Mouse (Mus musculus) right cerebral cortex, postnatal 36 days (tissue): ENCODE data around the gene Nptxr.

Experiments used
- DNase-seq, 2 experiments: peaks; one replicate each; pipeline ENCODE4 v3.0.0; 2022; ENCODE audit warnings: low spot score in 2 of 2, mixed read lengths in 1 of 2

Gene Nptxr

DNA sequence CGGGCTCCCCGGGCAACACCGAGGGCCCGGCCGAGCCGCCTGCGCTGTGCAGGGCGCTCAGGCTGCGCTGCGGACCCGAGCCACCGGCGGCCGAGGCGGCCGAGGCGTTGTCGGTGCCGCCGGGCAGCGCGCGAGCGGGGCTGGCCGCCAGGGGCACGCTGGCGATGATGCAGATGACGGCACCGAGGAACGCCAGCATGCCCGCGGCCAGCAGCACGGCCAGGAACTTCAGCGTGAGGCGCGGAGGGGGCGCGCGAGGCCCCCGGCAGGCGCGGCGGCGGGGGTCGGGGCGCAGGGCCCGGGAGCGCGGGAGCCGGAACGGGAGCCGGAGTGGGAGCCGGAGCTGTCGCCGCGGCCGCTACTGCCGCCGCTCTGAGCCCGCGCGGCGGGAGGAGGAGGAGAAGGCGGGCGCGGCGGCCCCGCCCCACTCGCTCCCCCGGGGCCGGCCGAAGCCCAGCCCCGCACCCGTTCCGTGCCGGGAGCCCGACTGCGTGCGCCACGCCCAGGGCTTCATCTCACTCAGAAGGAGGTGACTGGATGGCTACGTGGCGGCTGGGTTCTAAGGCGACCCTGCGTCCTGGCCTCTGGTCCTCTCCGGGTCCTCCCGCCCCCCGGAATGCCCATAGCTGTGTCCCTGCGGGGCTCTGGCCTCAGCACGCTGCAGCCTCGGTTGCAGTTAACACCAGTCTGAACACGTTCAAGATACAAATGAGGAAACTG lies at the start of gene Nptxr:
Nptxr (minus strand) TSS at position 415 of the 720 bp plus-strand sequence.
- peak; percentile 70 to 72 for DNase-seq

DNA sequence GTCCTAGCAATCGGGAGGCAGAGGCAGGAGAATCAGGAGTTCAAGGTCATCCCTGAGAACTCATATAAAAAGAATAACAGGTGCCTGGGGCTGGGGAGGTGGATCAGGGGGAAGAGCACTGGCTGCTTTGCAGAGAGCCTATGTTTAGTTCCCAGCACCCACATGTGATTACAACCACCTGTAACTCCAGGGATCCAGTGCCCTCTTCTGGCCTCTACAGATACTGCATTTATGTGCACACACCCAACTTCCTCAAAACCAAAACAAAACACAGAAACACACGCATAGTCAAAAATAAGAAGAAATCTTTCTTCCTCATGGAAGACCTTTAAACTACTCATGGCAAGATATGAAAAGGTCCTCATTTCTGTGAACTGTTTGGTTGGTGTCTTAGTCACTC lies 45.6 kb upstream of the Nptxr start:
- DNase-seq, result no peak

DNA sequence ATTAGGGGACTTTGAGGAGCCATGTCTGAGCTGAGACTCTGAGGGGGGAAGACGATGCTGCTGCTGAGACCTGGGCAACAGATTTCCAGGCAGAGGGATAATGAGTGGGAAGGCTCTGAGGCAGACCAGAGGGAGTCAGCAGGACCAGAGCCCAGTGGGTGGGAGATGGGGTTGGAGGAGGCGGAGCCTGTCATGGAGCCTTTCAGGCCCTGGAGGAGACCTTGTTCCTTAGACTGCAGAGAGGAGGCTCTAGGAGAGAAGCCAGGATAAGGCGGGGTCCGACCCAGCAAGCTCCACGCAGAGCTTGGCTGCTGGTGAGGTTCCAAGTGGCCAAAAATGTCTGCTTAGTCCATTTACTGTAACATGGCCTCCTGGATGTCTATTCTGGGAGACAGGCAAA lies 42.5 kb upstream of the Nptxr start:
- DNase-seq, result peak in 1 of 2 experiments; percentile 12

DNA sequence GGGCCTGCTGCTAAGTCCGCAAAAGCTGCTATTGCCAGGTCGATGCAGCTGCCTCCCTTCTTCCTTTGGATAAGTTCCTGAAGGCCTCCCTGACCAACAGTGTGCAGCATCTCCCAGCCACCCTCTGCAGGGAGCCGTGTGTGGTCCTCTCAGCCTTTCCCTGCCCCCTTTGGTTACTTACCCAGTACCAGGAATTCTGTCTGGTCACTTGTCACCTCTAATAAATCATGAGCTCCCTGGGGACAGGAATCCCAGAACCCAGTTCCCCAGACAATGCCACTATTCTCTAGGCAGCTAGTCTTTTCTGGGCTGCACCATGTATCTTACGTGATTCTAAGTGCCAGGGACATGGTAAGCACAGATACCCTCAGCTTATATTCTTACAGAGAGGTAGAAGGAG lies 41.4 kb upstream of the Nptxr start:
- DNase-seq, result no peak

DNA sequence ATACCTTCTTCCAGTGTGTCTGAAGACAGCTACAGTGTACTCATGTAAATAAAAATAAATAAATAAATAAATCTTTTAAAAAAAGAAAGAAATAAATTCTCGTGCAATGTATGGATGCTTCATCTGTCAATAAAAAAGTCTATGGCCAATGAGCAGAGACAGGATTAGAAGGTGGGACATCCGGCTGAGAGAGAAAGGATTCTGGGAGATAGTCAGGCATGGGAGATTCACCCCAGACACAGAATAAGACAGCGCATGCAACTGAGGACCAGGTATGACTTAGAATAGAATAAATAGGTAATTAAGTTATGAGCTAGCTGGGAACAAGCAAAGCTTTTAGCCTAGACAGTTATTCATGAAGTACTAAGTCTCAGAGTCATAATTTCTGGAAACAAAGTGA lies 38.4 kb upstream of the Nptxr start:
- DNase-seq, result no peak

DNA sequence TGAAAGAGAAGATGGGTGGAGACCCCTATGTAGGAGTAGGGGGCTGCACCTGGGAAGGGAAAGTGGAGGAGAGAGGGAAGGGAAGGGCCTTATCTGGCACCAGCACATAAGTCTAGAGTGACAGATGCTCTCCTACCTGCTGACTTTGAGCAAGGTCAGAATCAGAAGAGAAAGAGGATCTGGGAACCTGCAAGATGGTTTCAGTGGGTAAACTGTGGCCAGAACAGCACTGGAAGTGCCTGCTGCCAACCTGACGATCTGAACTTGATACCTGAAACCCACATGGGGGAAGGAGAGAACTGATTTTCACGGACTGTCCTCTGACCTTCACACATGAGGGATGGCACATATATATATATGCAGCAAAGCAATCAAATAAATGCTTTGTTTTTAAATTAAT lies 35.7 kb upstream of the Nptxr start:
- DNase-seq, result no peak

DNA sequence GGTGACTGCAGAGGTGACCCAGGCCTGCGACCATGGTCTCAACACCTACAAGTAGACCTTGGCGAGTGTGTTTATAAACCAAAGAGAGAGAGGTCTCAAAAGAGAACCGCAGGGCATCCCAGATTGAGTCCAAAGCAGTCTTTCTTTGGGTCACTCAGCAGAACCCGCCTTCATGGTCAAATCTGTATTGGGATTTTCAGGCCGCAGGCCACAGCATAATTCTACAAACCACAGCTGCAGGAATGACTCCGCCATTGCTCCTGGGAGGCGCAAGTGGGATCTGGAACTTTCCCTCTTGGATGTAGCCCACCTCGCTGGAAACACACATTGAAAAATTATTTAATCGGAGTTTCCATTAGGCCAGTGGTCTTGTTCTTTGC lies 30.3 kb upstream of the Nptxr start:
- no peak for DNase-seq

DNA sequence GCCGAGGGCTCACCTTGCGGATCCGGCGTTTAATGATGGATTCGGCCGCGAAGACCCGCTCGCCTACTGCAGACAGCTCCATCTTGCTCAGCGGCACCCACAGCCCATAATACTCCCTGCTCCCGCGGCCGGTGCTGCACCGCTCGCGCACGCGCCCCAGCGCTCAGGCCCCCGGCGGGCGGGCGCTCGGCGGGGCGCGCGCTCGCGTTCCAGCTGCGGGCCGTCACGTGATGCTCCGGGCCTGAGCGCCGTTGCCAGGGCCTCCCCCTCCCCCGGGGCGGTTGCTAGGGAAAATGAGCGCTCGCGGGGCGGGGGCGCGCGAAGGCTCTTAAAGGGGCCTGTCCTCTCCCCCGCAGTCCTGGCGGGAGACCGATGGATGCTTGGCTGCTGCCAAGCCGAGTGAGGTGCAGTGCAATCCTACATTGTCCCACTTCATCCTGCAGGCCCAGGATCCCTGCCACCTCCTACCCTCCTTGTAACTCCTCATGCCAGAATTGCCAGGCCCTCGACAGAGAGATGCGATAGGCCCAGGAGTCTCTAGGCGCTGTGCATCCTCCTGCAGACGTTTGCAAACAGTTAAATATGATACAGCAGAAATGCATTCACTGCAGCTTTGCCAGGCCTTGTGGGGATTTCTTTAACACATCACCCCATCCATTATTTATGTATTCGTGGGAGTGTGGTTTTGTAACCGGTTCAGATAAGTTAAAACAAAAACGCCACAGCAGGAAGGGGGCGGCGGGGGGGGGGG lies 29.7 kb upstream of the Nptxr start, which contains the start of the genes Npcd and Cbx6:
Npcd (minus strand) TSS at position 108 of the 751 bp plus-strand sequence.
Cbx6 (minus strand) TSS at position 559 of the 751 bp plus-strand sequence.
- peak; percentile 96 to 98 for DNase-seq

DNA sequence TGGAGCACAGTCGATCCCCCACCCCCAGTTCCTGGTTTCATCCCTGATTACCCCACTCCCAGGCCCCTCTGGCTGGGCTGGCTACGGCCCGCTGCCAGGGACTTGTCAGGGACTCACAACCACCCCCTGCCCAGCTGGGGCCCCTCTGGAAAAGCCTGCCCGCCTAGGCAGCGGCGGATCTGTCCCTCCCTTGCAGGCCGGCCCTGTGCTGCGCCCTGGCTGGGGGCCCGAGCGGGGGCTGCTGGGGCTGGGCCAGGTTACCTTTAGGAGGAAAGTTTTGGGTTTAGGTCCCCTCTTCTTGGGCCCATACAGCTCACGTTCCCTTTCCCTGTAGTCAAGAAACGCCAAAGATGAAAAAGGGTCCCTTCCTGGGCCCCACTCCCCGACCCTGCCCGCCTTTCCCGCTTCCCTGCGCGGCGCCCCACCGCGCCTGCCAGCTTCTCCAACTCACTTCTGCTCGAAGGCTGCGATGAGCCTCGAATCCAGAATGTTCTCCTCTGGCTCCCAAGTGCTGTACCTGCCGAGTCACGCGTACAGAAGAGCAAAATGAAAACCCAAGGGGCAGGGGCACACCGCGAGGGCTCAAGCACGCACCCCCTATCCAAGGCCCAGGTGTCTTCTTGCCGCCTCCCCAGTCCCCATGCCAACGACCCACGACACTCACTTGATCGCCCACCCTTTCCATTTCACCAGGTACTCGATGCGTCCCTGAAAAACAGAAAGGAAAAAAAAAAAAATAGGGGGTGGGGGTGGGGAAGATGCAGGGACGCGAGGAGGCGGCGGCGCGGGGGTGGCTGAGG lies 28.9 kb upstream of the Nptxr start:
- DNase-seq, result no peak

DNA sequence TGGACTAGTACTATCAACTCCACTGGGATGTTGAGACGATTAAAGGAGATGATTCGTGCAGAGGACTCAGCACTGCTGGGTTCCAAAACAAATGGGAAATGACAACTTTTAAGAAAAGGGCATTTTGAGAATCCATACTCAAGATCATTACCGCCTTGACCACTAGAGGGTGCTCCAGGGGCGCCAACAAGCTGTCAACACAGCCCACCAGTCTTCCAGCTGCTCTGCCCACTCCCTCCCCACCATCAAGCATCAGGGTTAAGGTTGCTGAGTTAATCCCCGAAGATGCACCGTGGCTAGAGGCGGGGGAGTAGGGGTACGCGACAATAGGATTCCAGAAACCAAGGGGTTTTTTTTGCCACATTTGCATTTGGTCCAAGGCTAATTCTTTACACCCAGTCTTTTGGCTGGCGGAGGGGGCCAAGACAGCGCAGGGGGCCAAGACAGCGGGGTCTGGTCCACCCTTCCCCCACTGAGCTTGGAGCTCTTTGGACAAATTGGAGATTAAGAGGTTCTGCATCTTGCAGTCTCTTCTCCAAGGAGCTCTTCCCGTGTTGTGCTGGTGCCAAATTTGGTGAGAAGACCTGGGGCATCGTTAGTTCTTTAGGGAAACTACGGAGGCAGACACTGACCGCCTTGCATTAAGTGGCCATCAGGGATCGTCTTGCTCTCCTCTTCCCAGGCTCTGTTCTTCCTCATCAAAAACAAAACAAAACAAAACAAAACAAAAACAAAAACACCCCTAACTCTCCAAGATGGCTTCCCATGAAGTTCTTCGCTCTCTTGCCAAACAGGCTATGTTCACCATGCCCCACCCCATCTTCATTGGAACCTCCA lies 27.7 kb upstream of the Nptxr start:
- peak; percentile 73 for DNase-seq

DNA sequence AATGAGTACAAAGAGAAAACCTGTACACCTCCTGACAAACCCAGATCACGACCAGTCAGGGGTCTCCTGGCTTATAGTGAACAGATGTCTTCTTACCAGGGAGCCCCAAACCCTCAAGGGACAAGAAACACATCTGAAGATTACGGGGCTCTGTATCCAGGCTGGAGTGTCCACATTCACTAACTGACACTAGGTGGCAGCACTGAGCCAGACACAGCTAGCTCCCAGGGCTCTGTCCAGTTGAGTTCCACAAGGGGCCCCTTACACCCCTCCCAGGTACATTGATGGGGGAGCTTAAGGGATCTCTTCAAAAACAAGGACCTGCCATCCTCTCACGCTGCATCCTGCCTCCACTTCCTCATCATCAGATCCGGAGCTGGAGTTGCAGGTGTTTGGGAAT lies 25.8 kb upstream of the Nptxr start:
- DNase-seq, result peak in 1 of 2 experiments; percentile 65

DNA sequence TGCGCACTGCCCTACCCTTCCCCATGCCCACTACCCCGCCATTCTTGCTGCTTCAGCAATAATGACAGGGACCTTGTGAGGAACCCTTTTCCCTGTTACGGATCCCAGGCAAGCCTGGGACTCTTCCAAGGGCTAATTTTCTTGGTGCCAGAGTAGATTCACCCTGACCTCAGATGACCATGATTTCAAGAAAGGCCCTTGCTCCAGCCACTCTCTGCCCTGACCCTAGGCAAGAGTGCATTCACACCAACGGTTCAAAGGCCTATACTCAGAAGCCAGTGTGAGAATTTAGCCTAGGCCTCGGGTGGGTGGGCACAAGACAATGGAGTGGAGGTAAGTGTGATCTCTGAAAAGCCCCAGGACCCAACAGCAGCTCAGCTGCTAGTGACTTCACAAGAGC lies 24.9 kb upstream of the Nptxr start:
- DNase-seq, result no peak

DNA sequence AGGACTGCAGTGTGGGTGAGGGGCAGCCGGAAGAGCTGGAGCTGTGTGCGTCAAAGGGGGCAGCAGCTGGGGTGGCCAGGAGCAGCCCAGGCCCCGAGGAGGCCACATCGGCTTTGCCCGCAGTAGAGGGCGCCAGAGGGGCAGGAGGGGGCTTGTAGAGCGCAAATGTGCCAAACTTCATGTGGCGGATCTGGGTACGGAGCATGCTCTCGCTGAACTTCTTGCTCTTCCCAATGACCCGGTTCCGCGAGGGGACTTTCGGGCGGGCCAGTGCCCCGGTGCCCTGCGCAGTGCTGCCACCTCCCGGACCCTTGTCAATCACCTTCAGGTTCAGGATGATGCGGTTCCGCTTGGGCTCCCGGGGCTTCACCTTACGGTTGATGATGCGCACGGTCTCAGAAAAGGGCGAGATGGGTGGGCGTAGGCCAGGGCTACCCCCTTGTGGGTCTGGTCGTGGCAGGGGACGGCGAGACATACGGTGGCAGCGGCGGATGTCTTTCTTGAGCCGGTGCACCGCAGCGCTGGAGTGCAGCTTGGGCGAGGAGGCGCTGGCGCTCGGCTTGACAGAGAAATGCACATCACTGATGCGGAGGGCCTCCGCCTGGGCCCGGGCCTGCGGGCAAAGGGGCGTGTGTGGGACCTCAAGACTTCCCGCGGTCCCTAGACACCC lies 23.9 kb upstream of the Nptxr start:
- no peak for DNase-seq

DNA sequence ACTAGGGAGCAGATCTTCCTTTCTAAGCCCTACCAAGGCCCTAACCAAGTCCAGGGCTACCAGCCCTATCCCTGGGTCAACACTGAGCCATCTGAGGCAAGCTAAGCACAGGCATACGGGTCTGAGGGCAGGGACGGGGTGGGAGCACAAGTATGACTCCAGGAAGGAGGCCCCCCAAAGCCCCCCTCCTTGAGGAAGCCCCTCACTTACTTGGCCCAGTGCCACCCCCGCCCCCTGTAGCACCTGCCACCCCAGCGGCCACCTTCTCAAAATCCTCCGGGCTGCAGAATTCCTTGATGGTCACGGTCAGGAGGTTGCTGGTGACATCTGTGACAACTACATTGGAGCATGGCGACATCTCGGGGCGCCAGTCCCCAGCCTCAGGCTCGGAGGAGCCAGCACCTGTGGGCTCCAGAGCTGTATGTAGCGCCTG lies 23.2 kb upstream of the Nptxr start:
- no peak for DNase-seq

DNA sequence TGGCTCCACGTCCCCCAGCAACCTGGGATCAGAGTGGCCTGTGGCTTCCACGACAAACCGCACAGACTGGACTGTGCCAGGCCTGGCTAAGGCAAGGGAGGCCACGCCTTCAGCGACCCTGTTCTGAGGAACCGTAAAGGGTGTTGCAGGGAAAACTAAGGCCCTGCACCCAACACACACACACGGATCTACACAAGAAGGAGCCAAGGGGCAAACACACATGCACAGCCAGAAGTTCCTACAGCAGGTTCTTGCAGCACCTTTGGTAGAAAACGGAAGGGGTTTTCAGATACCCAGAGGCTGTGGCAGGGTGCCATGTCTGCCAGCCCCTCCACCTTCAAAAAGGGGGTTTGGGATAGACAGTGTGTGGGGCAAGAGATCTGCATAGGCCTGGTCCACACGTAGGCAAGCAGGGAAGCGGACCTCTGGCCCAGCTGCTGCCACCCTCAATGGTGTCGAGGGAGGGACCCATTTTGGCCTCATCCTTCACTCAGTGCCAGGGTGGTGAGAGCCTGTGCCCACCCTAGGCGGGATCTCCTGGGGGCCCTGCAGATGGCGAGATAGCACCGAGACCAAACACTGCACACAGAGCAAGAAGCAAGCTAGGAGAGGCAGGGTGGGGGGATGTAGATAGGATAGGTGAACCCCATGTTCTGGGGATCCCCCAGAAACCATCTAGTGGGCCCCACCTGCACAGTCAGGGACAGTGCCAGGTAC lies 22.7 kb upstream of the Nptxr start:
- DNase-seq, result no peak

DNA sequence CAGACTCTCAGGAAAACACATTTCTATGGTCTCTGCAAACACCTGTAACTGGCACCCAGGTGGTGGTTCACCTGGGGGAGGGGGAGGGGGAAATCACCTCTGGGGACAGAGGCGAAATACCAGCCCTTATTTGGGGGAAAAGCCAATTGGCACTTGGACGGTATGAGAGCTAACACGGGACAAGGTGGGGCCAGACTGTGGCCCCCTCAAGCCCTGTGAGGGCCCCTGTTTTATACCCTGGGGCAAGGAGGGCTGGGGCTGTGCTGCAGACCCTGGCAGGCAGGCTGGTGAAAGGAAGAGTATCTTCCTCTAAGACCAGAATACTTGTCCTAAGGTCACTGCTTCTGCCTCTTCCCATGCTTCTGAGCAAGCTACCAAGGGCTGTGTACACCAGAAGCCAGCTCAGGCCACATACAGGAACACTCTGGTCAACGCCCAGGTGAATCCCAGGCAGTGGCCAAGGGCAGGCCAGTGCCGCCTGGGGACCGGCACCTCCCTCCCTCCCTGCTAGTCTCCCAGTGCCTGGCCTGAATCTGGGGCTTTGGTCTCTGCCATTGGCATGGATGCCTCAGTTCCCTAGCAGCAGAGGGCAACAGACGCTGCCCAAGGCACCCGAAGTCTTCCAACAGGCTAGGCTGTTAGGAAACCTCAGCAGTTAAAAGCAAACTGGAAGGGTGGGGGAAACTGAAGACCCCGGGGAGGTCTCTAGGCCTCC lies 21.8 kb upstream of the Nptxr start:
- no peak for DNase-seq

DNA sequence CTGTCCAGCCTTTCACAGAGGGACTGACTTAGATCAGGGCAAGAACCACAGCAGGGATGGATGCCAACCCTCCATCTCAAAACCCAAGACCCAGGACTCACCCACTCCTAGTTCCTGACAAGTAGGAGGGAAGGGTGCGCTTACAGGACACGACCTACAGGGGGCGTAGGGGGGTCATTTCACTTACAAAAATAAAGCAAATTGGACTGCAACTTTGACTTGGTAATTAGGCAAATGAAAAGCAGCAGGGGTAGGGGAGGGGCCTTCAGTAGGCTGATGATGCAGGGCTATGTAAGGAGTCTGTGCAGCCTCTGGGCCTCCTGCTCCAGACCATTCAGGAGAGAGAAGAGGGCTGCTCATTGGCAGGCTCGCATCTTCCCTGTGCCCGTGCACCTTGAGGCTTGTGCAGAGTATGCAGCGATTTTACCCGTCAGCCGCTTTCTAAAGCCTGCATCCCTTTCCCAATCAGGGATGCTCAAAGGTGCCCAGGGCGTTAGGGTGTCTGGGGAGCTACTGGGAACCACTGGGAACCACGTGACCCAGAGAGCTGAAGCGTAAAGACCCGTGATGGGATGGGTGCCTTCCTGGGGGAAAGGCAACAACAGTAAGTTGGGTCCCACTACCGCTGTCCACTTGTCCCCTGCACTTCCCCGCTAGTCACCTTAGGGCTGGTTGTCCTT lies 20.7 kb upstream of the Nptxr start:
- DNase-seq, result no peak

DNA sequence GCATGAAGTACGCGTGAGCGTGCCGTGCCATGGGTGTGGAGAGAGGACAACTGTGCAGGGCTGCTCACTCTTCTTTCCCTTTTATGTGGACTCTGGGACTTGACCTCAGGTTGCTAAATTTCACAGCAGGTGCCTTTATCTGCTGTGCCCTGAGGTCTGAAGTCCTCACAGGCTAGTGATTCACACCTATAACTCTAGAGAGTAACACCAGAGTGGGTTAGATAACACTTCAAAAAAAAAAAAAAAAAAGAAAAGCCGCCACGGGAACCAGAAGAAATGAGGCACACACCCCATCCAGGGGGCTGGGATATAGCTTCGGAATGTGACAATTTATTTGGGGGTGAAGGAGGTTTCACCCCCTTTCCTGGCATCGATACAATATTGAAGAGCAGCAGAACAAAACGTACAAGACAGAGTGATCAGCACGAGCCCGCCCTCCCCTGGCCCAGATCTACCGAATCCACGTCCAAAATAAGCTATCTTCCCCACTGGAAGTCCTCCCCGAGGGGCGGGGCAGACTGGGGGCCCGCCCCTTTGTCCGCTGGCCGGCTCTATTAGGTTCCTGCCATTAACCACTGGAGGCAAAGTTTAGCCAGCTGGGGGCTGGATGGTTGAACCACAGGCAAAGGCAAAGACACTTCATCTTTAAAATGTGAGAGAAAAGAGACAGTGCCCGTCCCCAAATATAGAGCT lies 19.2 kb upstream of the Nptxr start:
- DNase-seq, result no peak
